In the genomic region with DNA sequence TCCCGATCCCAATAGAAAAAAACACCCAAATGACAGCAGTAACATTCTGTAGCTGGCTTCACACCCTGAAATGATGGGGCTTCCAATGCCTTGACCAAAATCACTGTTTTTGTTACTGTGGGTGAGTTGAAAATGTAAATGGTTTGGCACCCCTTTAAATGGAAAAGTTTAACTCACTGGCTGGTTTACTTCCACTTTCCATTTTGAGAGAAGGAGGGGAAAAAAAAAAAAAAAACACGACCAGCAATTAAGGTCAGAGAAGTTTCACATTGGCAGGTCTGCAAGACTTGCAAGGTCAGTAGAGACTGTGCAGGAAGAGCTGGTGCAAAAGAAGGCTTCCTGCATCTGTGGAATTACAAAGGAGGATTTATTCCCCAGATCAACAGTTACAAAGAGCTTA, we compare ENCODE assay signal across 26 mouse cellular contexts.
A peak's percentile ranks its signal among the peaks of the same experiment; 100 is the strongest.
DNase-seq lines count a peak whose midpoint lies in the region; ATAC-seq lines count a peak whose summit lies in the region.
"Had no signal": no experiment of that assay in that cellular context is flagged by ENCODE, and none has a peak within 500 bp of the region (broad histone marks: within the 10 kb centered on the region; RNA-seq: fewer than 3 reads in every experiment).

No protein-coding gene starts in this region.

- H3K27me3 ChIP-seq in kidney, embryonic 15.5 days, result 0 out of 2 replicates have a peak, but pooled peaks cover 3% of the 10 kb centered on the region
- H3K27me3 ChIP-seq in hindbrain, embryonic 16.5 days (replicated peaks; ENCODE audit: control insufficient read depth, insufficient read depth, low read length), result no peaks in the 10 kb centered on the region
- H3K27me3 ChIP-seq: embryonic facial prominence, embryonic 13.5 days; hindbrain, embryonic 12.5 days; limb, embryonic 12.5 days had no signal

- WGBS in kidney, embryonic 15.5 days, result 38% methylated on average over 2 of the region's 2 CpGs
- 55% methylated on average over 2 of the region's 2 CpGs for WGBS in hindbrain, embryonic 16.5 days

- no peak overlapping the region for H3K4me2 ChIP-seq in kidney, embryonic 15.5 days
- H3K4me2 ChIP-seq in hindbrain, embryonic 16.5 days (ENCODE audit: low read length), result no peak overlapping the region
- H3K4me2 ChIP-seq: embryonic facial prominence, embryonic 13.5 days; forebrain, embryonic 12.5 days; heart, embryonic 11.5 days; hindbrain, embryonic 12.5 days; limb, embryonic 12.5 days; liver, embryonic 15.5 days; lung, embryonic 14.5 days had no signal

- H3K4me3 ChIP-seq in kidney, embryonic 15.5 days (replicated peaks), result no peak overlapping the region
- H3K4me3 ChIP-seq in hindbrain, embryonic 16.5 days (ENCODE audit: low read length), result no peak overlapping the region
- H3K4me3 ChIP-seq: embryonic facial prominence, embryonic 13.5 days; forebrain, embryonic 12.5 days; hindbrain, embryonic 12.5 days; limb, embryonic 12.5 days; liver, embryonic 15.5 days had no signal

- peak overlapping the region; percentile 46; the same call in 1 of the 2 replicates for H3K27ac ChIP-seq in kidney, embryonic 15.5 days
- H3K27ac ChIP-seq in hindbrain, embryonic 16.5 days (ENCODE audit: low read depth, low read length), result no peak overlapping the region
- H3K27ac ChIP-seq: embryonic facial prominence, embryonic 13.5 days; forebrain, embryonic 12.5 days; hindbrain, embryonic 12.5 days; limb, embryonic 12.5 days; liver, embryonic 15.5 days; stomach, postnatal 0 days had no signal

- no peak for ATAC-seq in kidney, embryonic 15.5 days (replicated peaks; ENCODE audit: low FRiP score)
- ATAC-seq in hindbrain, embryonic 16.5 days, result no peak
- no peak for ATAC-seq in frontal cortex, adult (ENCODE audit: low TSS enrichment)
- ATAC-seq: forebrain, postnatal 0 days; intestine, postnatal 0 days had no signal

- peaks cover 22% of the 10 kb centered on the region for H3K4me1 ChIP-seq in kidney, embryonic 15.5 days
- no peaks in the 10 kb centered on the region for H3K4me1 ChIP-seq in hindbrain, embryonic 16.5 days (ENCODE audit: control insufficient read depth, insufficient read depth, low read depth, low read length)
- H3K4me1 ChIP-seq: forebrain, embryonic 12.5 days; hindbrain, embryonic 12.5 days; liver, embryonic 15.5 days had no signal

- peak; percentile 3 for DNase-seq in adrenal gland, postnatal 10 days
- DNase-seq in adrenal gland, adult 8-10 months, result no peak
- no peak for DNase-seq in kidney, postnatal 10 days
- DNase-seq in R1 (ENCODE audit: low read depth, low spot score), result peak; percentile 58
- DNase-seq: cerebellum, adult 11-12 months; cerebellum, adult 9-11 months; forebrain, postnatal 0 days; gastrocnemius, postnatal 14 days; heart, postnatal 36 days; kidney, postnatal 14 days; lung, embryonic 14.5 days; lung, postnatal 14 days; midbrain, embryonic 14.5 days; thymus, adult 18-20 months; thymus, postnatal 25 days had no signal

- H3K36me3 ChIP-seq in kidney, embryonic 15.5 days, result no peaks in the 10 kb centered on the region
- H3K36me3 ChIP-seq in hindbrain, embryonic 16.5 days (ENCODE audit: control insufficient read depth, insufficient read depth, low read length), result no peaks in the 10 kb centered on the region
- H3K36me3 ChIP-seq: embryonic facial prominence, embryonic 13.5 days; forebrain, embryonic 12.5 days; hindbrain, embryonic 12.5 days; limb, embryonic 12.5 days; liver, embryonic 15.5 days had no signal

- no peaks in the 10 kb centered on the region for H3K9me3 ChIP-seq in kidney, embryonic 15.5 days (replicated peaks)
- no peaks in the 10 kb centered on the region for H3K9me3 ChIP-seq in hindbrain, embryonic 16.5 days (ENCODE audit: control insufficient read depth, low read length)
- H3K9me3 ChIP-seq: embryonic facial prominence, embryonic 13.5 days; forebrain, embryonic 12.5 days; hindbrain, embryonic 12.5 days; limb, embryonic 12.5 days; liver, embryonic 15.5 days had no signal

- H3K9ac ChIP-seq in kidney, embryonic 15.5 days, result no peak overlapping the region
- no peak overlapping the region for H3K9ac ChIP-seq in hindbrain, embryonic 16.5 days (ENCODE audit: low read depth, low read length)
- H3K9ac ChIP-seq: embryonic facial prominence, embryonic 13.5 days; forebrain, embryonic 12.5 days; forebrain, postnatal 0 days; hindbrain, embryonic 12.5 days; limb, embryonic 12.5 days; liver, embryonic 15.5 days; lung, embryonic 14.5 days had no signal

Comparison
In these comparisons a context has a peak if more than half of its experiments do, and no peak if none do; other contexts are left out.
1. DNase-seq: peak in adrenal gland, postnatal 10 days (single experiment) and R1 (single experiment); none in adrenal gland, adult 8-10 months (single experiment) and kidney, postnatal 10 days (single experiment).